Mouse (Mus musculus) cerebellum, adult 9-11 months (tissue): ENCODE measurements at regions not wholly inside any gene's neighbourhood (a gene's known extent, or its start where the extent isn't known, plus 50 kb on each side); places are given as distances from the start of the nearest gene placed in this dataset.
"Not testable (repeated sequence)": the region's sequence is repeated elsewhere in the genome, so short reads cannot be mapped to it uniquely, and the experiment has no call there.

Source experiments
- DNase-seq: peaks from one replicate; pipeline ENCODE4 v3.0.0; 2022

DNA sequence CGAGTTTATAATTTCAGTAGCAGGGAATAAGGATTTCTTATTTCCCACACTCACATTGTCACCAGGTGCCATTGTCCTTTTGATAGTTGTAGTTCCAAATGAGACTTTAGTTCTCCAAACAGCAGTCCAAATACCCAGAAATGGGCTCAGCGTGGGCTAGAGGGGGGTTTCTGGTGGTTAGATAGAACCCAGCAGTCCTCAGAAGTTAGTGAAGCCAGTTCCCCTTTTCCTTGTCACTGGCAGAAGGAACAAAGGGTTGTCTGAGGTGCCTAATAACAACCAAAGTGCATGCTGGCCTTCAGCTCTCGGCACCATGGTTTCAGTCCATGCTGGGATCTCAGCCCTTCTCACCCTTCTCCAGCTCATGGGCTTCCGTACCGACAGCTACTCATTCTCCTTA, 118.1 kb upstream of the Slc38a2 start:
- DNase-seq, result no peak

GRCm38 (mm10) chr15:96816997-96817570, 117.6 kb upstream of the Slc38a2 start:
- no peak for DNase-seq

DNA sequence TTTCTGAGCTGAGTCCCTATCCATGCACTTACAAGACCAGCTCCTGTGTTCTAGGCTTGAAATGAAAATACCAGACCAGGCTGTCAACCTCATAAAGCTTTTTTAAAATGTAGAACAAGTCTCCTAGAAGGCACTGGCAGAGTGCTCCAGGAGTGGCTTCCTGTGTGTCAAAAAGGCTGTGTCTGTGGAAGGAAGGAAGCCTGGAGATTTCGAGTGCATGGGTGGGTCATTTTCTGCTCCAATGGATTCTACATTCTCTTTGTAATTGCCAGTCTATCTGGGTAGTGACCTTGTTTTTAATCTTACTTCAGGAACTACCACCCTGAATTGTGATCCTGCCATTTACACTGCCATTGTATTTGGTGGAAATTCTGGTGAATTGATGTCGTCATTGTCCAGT, 113.9 kb upstream of the Slc38a2 start:
- no peak for DNase-seq

DNA sequence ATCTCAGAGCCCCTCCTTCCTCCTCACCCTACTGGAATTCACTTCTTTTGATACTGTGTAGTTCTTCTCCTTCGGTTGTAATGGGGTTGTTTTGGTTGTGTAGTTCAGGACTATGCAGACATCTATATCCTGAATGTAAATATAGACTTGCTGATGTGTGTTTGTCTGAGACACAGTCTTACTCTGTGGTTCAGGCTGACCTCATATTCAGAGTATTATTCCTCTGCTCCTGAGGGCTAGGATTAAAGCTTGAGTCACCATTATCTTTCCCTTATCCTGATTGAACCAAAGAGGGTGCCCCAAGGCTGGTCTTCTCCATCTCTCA, 103.2 kb upstream of the Slc38a2 start:
- DNase-seq, result no peak

- DNase-seq, result no peak
These were observed 102.7 kb upstream of the Slc38a2 start for GRCm38 (mm10) chr15:96802034-96802728.

DNA sequence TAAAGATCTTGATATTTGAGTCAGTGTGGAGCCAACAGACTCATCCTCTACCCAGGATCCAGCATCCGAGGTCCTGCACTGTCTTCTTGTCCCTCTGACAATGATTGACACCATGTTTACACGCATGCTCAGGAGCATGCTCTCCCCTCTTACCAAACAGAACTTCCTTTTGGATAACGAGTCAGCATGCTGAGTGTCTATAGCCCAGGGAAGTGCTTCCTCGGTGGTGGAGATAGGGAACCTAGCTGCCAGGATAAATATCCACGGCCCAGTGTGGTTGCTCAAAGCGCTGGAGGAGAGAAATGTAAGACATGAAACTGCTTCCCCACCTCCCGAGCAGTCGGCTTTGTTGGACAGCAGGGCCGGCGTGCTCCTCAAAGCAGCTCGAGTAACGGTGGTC, 99.7 kb upstream of the Slc38a2 start:
- DNase-seq, result no peak

- DNase-seq, result no peak
These were observed 98.2 kb upstream of the Slc38a2 start for GRCm38 (mm10) chr15:96797615-96798270.

DNA sequence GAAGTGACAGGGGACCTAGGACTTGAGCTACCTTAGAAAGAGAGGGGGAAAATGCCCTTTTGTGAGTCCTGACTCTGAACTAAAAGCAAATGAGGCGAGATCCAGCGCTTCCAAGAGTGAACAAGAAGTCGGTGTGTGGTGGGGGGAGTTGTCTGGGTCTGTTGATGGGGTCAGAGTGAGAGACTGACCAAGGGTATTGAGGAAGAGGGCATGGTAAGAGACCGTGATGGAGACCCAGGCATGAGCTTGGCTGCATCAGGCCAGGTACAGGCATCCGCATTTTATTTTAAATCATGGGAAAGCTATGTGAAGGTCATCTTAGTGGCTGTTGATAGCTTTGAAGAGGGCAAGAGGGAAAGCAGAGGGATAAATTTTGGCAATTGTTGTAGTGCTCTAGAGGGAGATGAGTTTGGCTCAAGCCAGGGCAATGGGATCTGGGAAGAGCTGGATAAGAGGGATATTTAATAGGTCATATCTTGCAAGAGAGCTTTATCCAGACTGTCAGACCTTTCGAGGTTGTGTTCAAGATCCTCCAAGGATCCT, 94.7 kb upstream of the Slc38a2 start:
- DNase-seq, result no peak

DNA sequence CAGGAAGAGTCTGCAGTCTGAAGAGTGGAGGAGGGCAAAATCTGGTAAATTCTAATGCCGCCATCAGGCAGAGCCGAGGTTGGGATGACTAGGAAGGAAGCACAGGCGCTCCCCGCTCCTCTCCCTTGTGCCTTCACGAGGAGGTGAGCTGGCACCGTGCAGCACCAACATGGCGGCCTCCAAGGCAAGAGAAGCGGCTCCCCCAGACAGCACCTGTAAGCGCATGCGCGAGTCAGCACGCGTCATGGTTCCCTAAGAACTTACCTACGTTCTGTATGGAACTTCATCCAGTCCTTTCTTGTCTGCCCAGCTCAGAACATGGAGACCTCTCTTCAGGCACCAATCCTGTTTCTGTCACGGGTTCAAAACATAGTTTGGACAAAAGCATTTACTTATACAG, 93.7 kb upstream of the Slc38a2 start:
- no peak for DNase-seq

GRCm38 (mm10) chr15:96791306-96791705, 91.8 kb upstream of the Slc38a2 start:
- DNase-seq, result no peak

GRCm38 (mm10) chr15:96787921-96788320, 88.4 kb upstream of the Slc38a2 start:
- not testable (repeated sequence) for DNase-seq

GRCm38 (mm10) chr15:96784578-96784977, 85.0 kb upstream of the Slc38a2 start:
- DNase-seq, result no peak

DNA sequence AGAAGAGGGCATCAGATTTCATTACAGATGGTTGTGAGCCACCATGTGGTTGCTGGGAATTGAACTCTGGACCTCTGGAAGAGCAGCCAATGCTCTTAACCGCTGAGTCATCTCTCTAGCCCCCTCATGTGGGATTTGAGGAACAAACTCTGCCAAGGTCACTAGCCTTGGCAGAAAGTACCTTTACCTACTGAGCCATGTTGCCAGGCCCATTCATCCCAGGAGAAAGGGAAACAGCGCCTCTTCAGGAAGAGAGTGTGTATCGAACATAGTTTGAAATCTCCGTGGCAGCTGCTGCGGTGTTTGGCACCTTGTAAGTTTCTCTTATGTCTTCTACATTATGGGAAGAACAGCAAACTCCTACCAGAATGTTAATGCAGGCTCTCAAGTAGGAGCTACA, 82.0 kb upstream of the Slc38a2 start:
- DNase-seq, result no peak

DNA sequence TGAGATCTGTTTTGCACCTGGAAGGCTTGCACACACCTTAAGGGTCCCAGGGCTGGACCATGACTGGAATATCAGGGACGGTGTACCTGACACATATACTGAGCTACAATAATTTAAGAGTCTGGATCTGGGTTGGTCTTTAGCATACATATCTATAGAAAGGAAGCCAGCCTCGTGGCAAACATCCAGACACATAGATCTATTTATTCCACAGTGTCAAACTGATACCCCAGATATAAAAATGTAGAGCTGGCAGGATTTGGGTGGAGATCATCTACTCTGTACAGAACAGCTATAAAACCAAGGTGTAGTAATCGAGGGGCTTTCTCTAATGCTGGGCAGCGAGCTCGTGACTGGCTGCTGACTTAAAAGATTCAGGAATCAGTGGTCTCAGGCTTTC, 81.1 kb upstream of the Slc38a2 start:
- no peak for DNase-seq

- no peak for DNase-seq
These were observed 79.8 kb upstream of the Slc38a2 start for GRCm38 (mm10) chr15:96779358-96779757.

- DNase-seq, result no peak
These were observed 78.9 kb upstream of the Slc38a2 start for GRCm38 (mm10) chr15:96778321-96778926.

DNA sequence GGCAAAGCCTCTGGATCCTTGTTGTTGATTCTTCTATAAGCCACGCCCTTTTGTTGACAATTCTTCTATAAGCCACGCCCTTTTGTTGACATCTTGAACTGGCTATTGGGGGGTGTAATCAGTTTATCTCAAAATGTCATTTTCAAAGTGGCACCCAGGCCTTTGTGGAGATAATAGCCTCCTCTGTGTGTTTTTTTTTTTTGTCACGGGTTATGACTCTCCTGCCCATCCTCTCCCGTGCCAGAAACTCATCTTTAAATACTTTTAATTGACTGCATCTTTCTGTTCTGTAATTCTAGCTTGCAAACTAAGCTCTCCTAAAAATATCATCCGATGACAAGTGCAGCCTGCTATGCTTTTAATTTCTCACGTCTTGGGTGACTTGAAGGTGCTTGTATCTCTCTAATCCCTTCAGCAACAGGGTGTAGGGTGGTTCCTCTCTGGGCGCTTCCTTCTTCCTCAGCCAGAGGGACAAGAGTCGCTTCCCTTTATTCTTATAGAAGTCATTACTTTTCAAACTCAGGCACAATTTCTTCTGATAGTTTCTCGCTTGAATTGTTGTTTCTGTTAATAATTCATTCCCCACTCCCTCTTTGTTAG, 77.0 kb upstream of the Slc38a2 start:
- DNase-seq, result no peak

DNA sequence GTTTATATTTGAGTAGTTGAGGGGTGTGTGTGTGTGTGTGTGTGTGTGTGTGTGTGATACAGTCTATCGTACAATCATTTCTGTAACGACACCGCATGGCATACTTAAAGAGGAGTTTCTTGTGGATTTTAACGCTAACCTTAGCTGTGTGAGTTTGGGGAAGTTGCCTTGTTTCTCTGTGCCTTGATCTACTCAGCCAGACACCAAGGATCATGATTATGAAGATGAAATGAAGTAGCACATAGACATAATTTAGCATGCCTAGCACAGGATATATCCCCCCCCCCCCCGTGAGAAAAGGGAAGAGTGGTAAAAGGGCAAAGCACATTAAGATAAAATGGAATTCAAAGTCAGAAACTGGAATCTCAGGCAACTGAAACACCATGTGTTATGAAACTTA, 75.6 kb upstream of the Slc38a2 start:
- DNase-seq, result no peak

DNA sequence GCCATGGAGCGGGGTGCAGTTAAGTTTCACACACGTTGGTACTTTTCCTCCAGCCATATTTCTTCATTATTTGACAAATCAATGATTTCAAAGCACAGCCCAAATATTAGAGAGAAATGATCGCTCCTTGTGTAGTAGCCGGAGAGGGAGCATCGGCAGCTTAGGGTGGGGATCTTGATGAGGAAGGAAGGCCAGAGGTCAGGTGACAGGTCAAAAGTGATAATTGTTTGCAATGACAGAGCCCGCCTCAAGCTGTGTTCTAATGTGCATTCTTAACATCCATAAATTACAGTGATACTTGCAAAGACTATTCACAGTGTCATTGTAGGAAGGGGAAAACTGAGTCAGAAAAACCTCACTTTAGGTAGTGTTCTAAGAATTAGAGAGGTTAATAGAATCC, 75.1 kb upstream of the Slc38a2 start:
- DNase-seq, result no peak

DNA sequence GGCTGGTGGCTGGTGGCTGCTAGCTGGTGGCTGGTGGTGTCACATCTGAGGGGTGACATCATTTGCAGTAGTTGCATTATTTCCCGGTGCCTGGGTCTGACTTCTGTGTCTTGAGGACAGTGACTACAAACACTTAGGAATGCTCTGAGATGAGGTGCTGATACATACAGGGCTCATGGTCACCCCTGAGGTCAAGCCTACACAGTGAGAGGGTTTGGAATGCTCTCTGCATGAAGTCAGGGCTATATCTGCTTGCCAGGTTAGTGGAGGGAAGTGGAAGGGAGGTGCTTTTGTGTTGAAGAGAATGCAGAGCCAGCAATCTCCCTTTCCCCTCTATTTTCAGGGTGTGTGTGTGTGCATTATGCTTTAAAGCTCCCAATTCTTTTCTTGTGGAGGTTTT, 74.1 kb upstream of the Slc38a2 start:
- no peak for DNase-seq

DNA sequence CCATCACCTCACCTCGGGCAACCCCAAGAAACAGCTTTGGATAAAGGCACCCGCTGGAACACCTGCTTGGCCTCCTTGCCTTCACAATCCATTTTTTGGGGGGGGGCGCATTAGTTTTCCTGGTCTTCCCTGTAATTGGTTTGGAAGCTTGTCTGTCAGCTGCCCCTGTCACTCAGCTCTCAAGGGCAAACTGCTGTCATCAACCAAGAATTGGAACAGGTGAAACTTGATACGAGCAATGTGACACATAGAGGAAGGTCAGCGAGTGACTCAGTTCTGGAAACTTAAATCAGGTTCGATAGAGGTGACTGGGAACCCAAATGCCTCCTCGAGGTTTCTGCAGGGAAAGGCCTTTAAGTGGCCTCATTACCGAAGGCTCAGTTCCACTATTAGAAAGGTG, 73.2 kb upstream of the Slc38a2 start:
- DNase-seq, result no peak

GRCm38 (mm10) chr15:96770786-96771185, 71.3 kb upstream of the Slc38a2 start:
- DNase-seq, result no peak

DNA sequence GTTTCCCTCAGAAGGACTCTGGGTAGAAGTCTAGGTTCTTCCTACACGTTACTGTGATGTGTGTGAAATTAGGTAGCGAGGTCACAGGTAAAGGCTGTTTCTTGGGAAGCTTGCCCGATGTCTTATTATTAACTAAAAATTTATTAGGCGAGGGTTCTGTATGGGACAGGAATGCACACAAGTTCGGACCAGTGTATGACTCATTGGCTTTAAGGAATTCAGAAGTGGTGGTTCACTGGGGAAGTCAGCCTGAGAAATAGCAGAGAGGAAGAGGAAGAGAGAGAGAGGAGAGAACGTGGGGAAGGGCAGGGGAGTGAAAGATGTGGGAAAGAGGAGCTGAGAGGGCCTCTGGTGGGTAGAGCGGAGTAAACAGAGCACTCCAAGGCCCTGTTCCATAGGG, 70.8 kb upstream of the Slc38a2 start:
- no peak for DNase-seq

DNA sequence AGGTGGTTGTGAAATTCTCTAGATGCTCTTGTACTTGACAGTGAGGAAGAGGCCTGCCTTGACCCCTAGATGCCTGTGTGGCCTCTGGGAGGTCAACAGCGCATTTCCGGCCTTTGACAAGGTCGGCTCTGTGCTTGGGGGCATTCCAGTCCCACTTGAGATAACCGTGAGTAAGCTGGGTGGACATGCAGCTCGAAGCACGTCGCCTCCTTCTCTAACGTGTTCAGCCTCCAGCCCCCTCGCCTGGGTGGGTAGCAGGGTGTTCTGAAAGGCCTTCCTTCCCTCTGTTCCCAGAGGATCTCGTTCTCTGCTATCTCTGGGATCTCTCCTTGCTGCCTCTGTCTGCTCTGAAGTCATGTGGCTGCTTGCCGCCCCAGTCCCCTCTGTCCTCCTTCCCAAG, 70.2 kb upstream of the Slc38a2 start:
- no peak for DNase-seq
